Mouse (Mus musculus) right cerebral cortex, postnatal 10 days (tissue): Measurements from ENCODE around the gene Tgfb1i1.

Experiments
- DNase-seq, 2 experiments: peaks; one replicate each; pipeline ENCODE4 v3.0.0; 2021; ENCODE audit warnings: low spot score in 2 of 2

Tgfb1i1 gene

DNA sequence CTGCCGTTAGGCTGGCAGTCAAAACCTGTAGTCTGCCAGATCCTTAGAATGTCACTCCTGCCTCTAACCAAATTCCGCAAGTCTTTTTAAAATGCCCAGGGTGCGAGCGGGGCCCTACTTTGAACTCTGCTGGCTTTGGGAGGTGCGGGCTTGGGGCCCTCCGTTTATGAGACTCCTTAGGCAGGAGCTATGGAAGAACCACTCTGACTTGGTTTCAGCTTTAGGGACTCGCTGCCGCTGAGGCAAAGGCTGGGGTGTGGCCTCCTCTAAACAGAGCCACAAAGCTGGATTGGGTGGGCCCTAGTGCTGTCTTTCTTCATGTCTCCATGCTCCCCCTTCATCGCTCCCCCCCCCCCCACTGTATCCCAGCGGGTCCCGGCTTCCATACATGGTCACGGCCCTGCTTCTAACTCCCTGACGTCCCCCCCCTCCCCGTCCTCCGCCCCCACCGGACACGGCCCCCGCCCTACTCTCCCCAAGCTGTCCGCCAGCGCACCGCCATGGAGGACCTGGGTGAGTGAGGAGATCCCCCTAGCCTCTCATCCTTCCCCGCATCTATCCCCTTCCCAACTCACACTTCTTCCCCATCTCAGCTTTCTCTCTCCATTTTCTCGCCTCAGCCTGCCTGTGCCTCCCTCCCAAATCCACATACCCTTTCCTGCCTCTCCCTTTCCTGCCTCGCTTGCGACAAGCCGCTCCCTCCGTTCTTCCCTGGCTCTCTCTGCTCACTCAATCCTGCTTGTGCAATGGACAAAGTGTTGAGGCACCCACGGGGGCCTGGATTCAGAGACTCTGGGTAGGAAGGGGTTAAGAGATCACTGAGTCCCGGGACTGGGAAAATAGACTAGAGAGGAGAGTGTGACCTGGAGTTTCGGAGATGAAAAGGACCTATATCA lies at the start of gene Tgfb1i1:
TSS of gene Tgfb1i1 (plus strand) at position 317 of the 896 bp plus-strand sequence.
- peak; percentile 75 to 81 for DNase-seq

DNA sequence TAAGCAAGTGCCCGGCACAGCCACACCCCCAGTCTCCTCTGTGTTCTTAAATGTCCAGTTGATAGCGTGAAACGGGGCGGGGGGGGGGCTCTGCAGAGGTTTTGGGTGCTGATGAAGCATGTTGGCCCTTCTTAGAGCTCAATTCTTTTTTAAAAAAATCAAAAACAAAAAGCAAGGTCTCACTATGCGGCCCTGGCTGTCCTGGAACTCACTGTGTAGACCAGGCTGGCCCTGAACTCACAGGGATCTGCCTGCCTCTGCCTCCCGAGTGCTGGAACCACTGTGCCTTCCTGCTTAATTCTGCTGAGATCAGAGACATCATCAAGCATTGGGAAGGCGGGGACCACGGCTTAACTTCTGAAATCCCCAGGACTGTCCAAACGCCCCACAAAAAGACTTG lies 45.0 kb upstream of the Tgfb1i1 start:
- DNase-seq, result no peak

DNA sequence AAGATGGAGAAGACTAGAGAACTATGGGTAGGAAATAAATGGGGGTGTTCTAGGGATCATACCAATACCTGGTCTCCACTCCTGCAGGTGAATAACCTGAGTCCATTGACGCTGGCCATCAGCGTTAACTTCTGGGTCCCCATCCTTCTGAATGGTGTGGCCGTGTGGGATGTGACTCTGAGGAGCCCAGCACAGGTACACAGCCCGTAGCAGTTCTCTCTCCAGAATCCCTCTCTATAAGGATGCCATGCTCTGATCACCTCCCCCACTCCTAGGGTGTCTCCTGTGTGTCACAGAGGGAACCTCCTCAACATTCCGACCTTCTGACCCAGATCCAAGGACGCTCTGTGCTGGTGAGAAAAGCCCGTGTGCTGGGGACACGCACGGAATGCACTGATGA lies 43.5 kb upstream of the Tgfb1i1 start:
- DNase-seq, result no peak

DNA sequence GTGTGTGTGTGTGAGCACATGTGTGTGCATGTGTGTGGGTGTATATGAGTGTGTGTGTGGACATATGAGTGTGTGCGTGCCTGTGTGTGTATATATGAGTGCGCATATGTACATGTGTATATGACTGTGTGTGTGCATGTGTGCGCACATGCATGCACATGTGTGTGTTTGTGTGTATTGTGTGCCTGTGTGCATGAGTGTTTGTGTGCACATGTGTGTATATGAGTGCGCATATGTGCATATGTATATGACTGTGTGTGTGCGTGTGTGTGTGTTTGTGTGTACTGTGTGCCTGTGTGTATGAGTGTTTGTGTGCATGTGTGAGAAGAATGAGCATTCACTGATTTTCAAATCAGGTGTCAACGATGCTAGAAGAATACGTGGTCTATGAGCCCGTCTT lies 42.4 kb upstream of the Tgfb1i1 start:
- DNase-seq, result no peak

DNA sequence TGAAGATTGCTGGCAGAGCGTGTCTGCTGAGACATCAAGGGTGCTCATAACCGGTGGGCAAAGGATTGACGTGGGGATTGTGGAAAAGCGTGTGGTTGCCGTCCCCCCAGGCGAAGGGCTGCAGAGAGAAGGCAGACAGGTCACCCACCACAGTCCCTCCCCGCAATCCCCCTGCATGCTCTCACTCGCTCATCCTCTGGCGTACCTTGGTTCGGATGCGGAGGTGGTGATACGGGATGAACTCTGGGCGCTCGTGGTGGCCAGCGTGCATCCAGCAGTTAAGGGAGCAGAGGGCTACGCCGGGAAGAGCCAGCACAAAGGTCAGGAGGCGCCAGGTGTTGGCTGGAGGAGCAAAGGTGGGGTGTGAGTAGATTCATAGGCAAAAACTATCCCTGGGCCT lies 40.9 kb upstream of the Tgfb1i1 start:
- no peak for DNase-seq

DNA sequence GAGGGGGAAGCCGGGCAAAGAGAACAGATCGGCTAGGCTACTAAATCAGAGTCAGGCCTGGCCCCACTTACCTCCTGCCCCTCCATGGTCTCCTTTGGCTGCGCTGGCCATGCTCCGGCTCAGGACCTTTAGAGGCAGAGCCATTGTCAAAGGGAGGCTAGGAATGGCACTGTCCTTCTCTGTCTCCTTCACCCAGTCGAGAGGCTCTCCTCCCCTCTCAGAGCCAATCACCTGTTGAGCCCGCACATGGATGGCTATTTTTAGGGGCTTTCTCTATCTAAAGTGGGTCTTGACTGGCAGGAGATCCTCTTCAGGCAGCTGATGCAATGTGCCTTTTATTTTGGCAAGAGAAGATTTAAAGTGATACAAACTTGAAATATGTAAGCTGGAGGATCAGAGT lies 40.5 kb upstream of the Tgfb1i1 start, which contains the start of gene Cox6a2:
TSS of gene Cox6a2 (minus strand) at position 236 of the 400 bp plus-strand sequence.
- DNase-seq, result no peak

DNA sequence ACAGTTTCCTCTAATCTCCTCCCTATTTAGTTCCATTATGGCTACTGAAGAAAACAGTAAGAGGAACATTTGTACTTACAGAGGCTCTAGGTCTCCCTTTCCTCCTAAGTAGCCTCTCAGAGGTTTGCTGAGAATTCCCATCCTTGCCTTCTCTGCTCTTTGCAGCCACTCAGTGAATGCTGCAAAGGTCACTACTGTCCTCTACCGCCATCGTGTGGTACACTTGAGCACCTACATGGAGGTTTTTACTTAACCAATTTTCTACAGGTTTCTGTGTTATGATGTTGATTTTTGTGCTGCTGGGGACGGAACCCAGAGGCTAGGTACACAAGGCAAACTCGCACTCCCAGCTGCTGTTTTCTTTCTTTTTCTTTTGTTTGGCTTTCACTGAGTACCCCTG lies 38.4 kb upstream of the Tgfb1i1 start:
- peak; percentile 76 to 80 for DNase-seq

DNA sequence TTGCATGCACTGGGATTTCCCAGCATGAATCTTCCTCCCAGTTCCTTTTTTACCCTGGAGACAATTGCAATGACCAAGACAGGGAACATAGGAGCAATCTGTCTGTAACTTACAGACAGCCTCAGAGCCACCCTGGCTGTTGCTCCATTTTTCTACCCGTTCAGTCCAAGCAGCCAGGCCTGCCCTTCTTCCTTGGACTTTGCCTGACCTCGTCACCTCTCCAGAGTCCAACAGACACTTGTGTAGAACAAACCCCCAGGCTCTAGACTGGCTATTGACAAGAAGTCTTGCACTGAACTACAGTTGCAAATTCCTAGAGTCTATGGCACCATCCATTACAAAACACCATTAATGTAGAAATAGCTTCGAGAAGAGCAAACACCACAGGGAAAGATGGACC lies 36.8 kb upstream of the Tgfb1i1 start:
- no peak for DNase-seq

DNA sequence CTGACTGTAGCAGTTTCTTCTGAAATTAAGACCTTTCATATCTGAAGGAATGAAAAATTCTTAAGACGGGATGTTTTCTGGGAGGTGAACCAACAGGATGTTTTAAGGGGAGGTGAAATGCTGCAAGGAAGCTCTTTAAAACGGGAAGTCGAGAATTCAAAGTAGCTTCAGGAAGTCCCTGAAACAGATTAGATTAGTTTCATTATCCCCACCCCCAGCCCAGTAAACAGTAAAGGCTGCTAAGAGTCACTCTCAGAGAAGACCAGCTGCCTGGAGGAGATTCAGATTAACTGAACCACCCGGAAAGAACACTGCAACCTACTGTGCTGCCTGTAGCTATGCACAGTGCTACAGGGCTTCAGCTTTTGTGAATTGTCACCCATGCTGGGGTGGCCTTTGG lies 26.7 kb upstream of the Tgfb1i1 start:
- DNase-seq, result no peak

DNA sequence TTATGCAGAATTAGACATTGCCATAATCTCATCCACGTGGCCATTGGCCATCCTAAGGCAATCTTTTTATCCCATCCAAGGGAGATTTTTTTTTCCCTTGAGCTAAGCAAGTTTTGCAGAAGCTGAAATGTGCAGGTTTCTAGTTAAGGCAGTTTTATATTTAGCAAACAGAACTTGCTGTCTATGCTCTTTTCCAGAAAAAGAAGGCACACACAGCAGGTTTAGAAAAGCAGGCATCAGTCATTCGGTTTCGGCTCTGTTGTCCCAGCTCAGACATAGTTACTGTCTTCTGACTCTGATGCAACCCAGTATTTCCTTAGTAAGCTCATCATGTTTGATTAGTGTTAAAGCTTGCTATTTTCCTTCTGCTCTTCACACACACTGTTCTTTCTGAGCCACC lies 25.7 kb upstream of the Tgfb1i1 start:
- peak in 1 of 2 experiments; percentile 60 for DNase-seq

DNA sequence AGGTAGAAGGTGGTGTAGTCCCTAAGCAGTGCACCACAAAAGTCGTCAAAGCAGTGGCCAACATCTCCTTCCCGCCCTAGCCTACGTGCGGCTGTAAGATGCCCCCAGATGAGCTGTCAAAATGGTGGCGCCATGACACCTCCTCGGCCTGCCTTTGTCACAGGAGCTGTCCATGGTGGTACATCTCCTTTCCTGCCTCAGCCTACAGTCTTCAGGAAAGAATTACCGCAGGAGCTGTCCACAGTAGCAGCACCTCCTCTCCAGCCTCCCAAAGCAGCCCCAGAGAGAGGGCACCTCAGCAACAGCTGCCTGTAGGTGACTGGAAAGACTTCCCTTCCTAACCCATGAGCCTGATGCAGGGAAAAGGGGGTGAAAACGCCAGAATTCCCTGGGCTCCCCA lies 14.9 kb upstream of the Tgfb1i1 start:
- no peak for DNase-seq

DNA sequence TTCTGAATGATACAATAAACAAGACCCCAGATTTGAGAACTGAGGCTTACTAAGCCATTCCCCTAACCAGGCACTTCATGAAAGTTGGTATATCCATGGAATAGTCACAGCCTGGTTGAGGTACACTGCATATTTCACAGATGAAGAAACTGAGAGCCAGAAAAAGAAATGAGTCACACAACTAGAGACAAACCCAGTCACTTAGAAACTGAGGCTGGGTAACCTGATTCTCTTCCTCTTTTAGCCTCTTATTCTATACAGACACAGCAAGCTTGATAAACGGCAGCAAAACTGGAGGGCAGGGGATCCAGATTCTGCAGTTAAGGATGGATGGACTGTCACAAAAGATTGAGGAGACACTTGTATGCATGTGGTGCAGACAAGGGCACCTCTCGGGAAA lies 11.8 kb upstream of the Tgfb1i1 start:
- DNase-seq, result no peak

DNA sequence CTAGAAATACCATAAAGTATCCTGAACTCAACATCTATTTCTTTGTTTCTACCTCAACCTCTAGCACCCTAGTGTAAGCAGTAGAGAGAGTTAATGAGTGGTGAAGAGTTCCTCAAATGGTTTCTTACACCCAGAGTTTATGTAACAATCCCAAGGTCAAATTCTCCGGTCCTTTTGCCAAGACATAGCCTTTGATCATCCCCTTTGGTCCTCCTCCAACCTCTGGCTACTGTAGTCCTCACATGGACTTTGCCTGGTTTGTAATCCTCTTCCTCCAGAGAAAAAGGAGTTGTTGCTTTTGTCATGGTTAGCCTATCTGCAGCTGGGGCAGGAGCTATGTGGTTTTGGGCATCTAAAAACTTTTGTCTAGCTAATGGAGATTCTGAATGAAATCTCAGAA lies 11.1 kb upstream of the Tgfb1i1 start:
- peak in 1 of 2 experiments; percentile 9 for DNase-seq

DNA sequence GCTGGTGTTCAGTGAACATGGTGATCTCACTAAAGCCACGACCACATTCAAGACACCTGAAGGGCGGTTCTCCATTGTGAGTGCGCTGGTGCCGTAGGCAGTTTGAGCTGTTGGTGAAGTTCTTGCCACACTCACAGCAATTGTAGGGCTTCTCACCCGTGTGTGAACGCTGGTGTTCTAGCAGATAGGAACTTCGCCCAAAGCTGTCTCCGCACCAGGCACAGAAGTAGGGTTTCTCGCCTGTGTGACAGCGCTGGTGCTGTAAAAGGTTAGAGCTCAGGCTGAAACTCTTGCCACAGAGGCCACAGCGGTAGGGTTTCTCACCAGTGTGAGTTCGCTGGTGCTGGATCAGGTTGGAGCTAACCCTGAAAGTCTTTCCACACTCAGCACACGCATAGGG lies 10.2 kb upstream of the Tgfb1i1 start:
- no peak for DNase-seq

DNA sequence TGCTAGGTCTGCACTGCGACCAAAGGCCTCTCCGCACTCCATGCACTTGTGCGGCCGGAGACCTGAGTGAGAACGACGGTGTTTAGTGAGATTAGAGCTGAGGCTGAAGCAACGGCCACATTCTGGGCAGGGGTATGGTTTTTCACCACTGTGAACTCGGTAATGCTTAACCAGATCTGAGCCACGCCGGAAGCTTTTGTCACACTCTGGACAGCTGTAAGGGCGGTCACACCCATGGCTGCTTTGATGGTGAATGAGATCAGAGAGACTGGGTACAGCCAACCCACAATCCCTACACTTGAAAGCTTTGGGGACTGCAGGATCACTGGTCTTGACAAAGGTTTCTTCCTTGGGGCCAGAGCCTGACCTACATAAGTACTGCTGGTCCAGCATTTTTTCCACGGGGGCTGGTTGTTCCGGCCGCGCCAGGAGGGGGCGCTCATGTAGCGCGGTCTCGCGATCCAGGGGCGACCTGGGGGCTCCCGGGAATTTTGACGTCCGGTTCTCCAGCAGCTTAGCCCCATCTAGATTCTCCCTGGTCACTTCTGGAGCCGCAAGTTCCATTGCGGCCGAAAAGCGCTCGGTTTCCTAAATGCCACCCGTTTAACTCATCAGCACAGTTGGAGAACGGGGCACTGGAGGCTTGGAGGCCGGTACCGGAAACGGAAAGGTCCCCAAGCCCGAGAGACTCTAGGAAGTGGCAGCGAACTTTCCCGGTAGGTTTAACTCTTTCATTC lies 9.6 kb upstream of the Tgfb1i1 start, which contains the start of gene Armc5:
TSS of gene Armc5 (plus strand) at position 487 of the 737 bp plus-strand sequence.
- DNase-seq, result peak; percentile 84 to 87

DNA sequence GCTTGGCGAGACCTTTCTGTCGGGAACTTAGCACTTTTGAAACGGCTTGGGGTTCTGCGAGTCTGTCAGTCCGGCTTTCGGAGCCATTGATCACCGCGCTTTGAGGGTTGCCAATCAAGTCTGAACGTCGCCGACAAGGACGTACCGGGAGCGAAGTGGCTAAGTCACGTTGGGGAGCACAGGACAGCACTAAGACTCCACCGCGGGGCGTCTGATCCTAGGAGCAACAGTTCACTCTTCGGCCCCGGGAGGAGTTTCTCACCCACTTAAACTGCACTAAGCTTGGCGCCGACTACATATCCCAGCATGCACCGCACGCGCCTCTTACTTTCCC lies 9.1 kb upstream of the Tgfb1i1 start:
- no peak for DNase-seq

DNA sequence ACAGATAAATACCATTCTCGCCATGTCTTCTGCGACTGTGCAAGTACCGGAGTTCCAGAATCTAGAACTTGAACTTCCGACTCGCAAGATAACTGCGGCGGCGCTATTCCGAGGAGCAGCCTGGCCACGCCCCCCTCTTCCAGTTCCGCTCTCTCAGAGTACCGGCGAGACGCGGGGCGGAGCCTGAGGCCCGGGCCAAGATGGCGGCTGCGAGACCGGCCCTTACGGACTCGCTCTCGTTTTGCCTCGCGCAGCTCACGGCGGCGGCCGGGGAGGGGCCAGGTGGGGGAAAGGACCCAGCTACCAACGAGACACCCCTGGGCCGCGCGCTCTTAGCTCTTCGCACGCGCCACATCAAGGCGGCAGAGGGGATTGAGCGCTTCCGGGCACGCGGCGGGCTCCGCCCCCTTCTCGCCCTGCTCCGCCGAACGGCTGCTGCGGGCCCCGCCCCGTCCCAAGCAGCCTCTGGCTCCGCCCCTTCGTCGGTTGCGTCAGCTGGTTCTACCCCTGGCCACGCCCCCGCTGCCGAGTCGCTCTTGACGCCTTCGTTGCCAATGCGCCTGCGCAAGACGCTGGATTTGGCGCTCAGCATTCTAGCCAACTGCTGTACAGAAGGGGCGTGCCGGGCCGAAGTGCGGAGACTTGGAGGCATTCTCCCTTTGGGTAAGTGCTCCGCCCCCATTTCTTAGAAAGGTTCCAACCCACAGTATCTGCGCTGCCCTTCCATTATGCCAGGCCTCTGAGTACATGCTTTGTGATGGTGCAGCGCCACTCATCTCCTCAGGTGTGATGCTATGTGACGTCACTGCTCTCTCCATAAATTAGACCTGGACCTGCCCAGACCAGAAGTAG lies 8.5 kb upstream of the Tgfb1i1 start, which contains the start of gene 9130023H24Rik:
TSS of gene 9130023H24Rik (minus strand) at position 105 of the 852 bp plus-strand sequence.
- DNase-seq, result peak; percentile 99 to 100

DNA sequence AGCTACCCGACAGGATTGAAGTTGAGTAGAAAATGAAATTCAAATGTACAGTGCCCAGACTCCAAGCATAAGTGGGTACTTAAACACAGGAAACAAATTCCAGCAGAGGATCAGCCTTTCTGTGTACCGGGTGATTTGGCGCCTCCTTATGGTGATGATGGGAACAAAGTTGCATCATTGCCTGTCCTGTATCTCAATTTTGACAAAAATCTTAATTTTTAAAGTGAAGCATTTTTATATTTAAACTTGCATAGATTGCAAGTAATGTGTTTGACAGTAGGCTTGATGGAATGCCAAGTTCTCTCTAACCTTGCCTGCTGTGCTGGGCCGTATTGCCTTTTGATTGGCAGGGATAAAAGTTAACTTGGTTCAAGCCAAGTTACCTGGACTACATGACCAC lies 7.6 kb upstream of the Tgfb1i1 start:
- no peak for DNase-seq

DNA sequence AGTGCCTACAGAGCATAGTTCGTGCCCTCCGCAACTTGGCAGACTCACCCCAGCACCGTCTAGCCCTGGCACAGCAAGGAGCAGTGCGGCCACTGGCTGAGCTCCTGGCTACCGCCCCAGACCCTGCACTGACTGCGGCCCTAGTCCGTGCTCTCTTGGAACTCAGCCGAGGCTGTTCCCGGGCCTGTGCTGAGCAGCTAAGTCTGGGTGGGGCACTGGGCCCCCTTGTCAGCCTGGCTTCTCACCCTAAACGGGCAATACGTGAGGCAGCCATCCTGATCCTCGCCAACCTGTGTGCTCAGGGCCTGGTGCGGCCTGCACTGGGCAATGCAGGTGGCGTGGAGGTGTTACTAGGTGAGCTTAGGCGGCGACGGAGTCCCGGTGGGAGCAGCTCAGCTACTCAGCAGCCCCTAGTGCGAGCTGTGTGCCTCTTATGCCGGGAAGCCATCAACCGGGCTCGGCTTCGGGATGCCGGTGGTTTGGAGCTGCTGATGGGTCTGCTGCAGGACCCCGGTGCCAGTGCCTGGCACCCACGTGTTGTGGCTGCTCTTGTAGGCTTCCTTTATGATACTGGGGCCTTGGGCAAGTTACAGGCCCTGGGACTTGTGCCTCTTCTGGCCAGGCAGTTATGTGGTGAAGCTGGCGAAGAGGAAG lies 6.4 kb upstream of the Tgfb1i1 start:
- DNase-seq, result peak; percentile 61 to 64

DNA sequence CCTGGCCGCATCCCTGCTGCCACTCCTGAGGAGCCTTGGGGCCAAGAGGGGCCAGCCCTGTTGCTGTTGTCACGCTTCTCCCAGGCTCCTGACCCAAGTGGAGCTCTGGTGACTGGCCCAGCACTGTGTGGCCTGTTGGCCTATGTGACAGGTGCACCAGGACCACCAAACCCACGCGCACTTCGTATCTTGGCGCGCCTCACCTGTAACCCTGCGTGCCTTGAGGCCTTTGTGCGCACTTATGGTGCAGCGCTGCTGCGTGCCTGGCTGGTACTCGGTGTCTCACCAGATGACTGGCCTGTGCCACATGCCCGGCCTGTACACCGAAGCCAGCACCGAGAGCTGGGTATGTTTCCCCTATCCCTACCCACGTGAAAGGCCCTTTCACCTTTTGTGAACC lies 4.3 kb upstream of the Tgfb1i1 start:
- no peak for DNase-seq

DNA sequence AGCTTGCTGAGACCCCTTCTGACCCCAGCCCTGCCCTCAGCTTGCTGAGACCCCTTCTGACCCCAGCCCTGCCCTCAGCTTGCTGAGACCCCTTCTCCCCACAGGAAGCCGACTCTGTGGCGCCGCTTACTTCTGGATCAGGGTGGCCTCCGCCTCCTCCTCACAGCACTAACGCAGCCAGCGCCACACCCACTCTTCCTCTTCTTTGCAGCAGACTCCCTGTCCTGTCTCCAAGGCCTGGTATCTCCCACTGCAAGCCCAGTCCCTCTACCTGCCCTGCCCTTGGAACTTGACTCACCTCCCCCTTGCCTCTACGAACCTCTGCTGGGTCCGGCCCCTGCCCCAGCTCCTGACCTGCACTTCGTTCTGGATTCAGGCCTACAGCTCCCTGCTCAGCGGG lies 2.7 kb upstream of the Tgfb1i1 start:
- no peak for DNase-seq
